Mouse (Mus musculus) midbrain, postnatal 0 days (tissue): Measurements from ENCODE around the gene Rprd2. TPM values are rescaled to one million over a fixed set of nuclear protein-coding genes. Genes with fewer than 3 reads are reported as not detected.

Source experiments
- ATAC-seq: fragments of 200-750 bp; cut with Nextera tagmentation; 2 replicates; pipeline ENCODE4 v1.8.0; 2017; ENCODE audit warnings: moderate number of reproducible peaks, mild to moderate bottlenecking, moderate TSS enrichment, moderate library complexity; ENCODE audit not compliant: low FRiP score
- DNase-seq: peaks from one replicate; pipeline ENCODE4 v3.0.0-alpha.2; 2015; ENCODE audit warnings: low spot score
- H3K27ac ChIP-seq: fragments of 300-500 bp; sonication (generic); 2 replicates; pipeline ENCODE4 v1.5.1; 2014; ENCODE audit warnings: low read depth, mild to moderate bottlenecking, low read length, mixed read lengths
- H3K27me3 ChIP-seq: fragments of 300-500 bp; sonication (generic); 2 replicates; pipeline ENCODE4 v1.6.1; 2014; ENCODE audit warnings: low read length, control low read depth, mixed read lengths; ENCODE audit not compliant: insufficient read depth
- H3K36me3 ChIP-seq: fragments of 300-500 bp; sonication (generic); 2 replicates; pipeline ENCODE4 v1.6.1; 2014; ENCODE audit warnings: low read length, control low read depth, mixed read lengths; ENCODE audit not compliant: insufficient read depth
- H3K4me1 ChIP-seq: fragments of 300-500 bp; sonication (generic); 2 replicates; pipeline ENCODE4 v1.6.1; 2014; ENCODE audit warnings: mild to moderate bottlenecking, control low read depth, antibody characterized with exemption, low read length, mixed read lengths; ENCODE audit not compliant: insufficient read depth
- H3K4me2 ChIP-seq: fragments of 300-500 bp; sonication (generic); 2 replicates; pipeline ENCODE4 v1.6.1; 2014; ENCODE audit warnings: low read depth, mild to moderate bottlenecking, low read length, mixed read lengths; ENCODE audit not compliant: poor library complexity, severe bottlenecking
- H3K4me3 ChIP-seq: fragments of 300-500 bp; sonication (generic); 2 replicates; pipeline ENCODE4 v1.5.1; 2014; ENCODE audit warnings: low read depth, mild to moderate bottlenecking, low read length, moderate library complexity
- H3K9ac ChIP-seq: fragments of 300-500 bp; sonication (generic); replicated peaks from 2 replicates; pipeline ENCODE4 v1.6.1; 2014; ENCODE audit warnings: mild to moderate bottlenecking, low read length, moderate library complexity, mixed read lengths; ENCODE audit not compliant: poor library complexity, severe bottlenecking
- H3K9me3 ChIP-seq: fragments of 300-500 bp; sonication (generic); 2 replicates; pipeline ENCODE4 v1.6.1; 2016; ENCODE audit warnings: low read length, control low read depth
- CTCF ChIP-seq: IDR thresholded peaks from 2 replicates; pipeline ENCODE4 v1.5.1; 2016; ENCODE audit warnings: antibody characterized with exemption, mild to moderate bottlenecking
- WGBS: fragments of 180-500 bp; shearing (Covaris S2); extraction: QIAGEN DNeasy Blood & Tissue Kit; methylation state at CpG from one replicate; pipeline ENCODE4 v1.1.7; 2014; 5-methylcytosine and 5-hydroxymethylcytosine counted together
- polyA plus RNA-seq: library from polyadenylated mRNA; unstranded; fragments of >200 nt; fragmentation: Nextera tagmentation; extraction: Ambion mirVana; gene quantifications from 2 replicates; pipeline ENCODE4 v1.2.1, GENCODE M21; 2015
- total RNA-seq: library from RNA; depleted of rRNA; stranded (reverse); fragments of >200 nt; gene quantifications from 2 replicates; pipeline ENCODE4 v1.2.3, GENCODE M21; 2014

Rprd2 gene
- total and polyA plus RNA-seq, 2 experiments from 2014 or later = 23.6 to 28.8 TPM

GRCm38 (mm10) chr3:95732297-95732696, 86.4 kb downstream of the Rprd2 start:
- no peaks in the 10 kb centered on the region for H3K27me3 ChIP-seq
- WGBS = 92% methylated on average over 9 of the region's 9 CpGs
- no peak overlapping the region for H3K4me3 ChIP-seq
- DNase-seq (no peak), ATAC-seq (no peak)
- peaks cover 21% of the 10 kb centered on the region; the same call in 1 of the 2 replicates for H3K36me3 ChIP-seq
- no peak overlapping the region for H3K9ac ChIP-seq
- H3K4me2 ChIP-seq = no peak overlapping the region
- TF ChIP-seq CTCF = no peak
- no peaks in the 10 kb centered on the region for H3K9me3 ChIP-seq
- no peaks in the 10 kb centered on the region for H3K4me1 ChIP-seq
- no peak overlapping the region for H3K27ac ChIP-seq

- no peaks in the 10 kb centered on the region for H3K27me3 ChIP-seq
- H3K4me3 ChIP-seq = no peak overlapping the region
- peak; percentile 43 for TF ChIP-seq CTCF
- no peak for DNase-seq
- no peak overlapping the region for H3K4me2 ChIP-seq
- H3K9ac ChIP-seq = no peak overlapping the region
- H3K27ac ChIP-seq = no peak overlapping the region
- H3K4me1 ChIP-seq = no peaks in the 10 kb centered on the region
- peaks cover 17% of the 10 kb centered on the region; the same call in 1 of the 2 replicates for H3K36me3 ChIP-seq
- 86% methylated on average over 4 of the region's 4 CpGs for WGBS
- no peak for ATAC-seq
- no peaks in the 10 kb centered on the region for H3K9me3 ChIP-seq
These were observed 86.9 kb downstream of the Rprd2 start for GRCm38 (mm10) chr3:95731802-95732201.

DNA sequence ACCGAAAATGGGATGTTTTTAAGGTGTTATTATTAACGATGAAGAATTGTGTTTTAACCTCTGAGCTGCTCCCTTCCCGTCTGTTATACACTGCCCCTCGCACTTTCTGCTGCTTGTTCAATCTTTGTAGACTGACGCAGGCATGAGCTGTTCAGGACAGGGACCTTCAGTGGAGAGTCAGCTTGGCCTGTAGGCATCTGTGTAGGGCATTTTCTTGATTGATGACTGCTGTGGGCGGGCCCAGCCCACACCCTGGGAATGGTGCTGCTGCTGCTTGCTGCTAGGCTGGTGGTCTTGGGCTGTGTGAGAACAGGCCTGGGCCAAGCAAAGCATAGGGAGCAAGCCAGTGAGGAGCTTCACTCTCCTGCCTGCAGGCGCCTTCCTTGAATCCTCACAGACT, 88.2 kb downstream of the Rprd2 start:
- H3K9ac ChIP-seq = no peak overlapping the region
- no peak overlapping the region for H3K27ac ChIP-seq
- TF ChIP-seq CTCF = no peak

DNA sequence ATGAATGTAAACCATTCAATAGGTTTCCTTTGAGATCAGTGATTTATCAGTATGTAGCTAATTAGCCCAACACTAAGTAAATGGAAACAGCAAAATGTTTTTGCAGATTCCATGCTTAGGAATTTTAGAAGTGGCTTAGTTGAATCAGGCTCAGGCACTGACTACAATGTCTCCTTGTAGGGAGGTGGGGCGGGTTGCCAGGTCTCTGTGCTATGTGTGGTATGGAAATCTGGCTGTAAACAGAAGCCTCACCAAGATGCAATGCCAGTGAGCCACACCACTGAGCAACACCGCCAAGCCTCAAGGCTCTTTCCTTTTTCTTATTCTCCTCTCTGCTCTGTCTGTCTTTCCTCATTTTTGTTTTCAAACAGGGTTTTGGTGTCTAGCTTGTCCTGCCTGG, 89.8 kb downstream of the Rprd2 start:
- no peak for TF ChIP-seq CTCF
- Histone ChIP-seq H3K4me1 (no peaks in the 10 kb centered on the region), H3K27ac (no peak overlapping the region), H3K36me3 (no peaks in the 10 kb centered on the region; the same call in 1 of the 2 replicates), H3K4me3 (no peak overlapping the region), H3K4me2 (no peak overlapping the region), H3K9ac (no peak overlapping the region), H3K27me3 (no peaks in the 10 kb centered on the region), H3K9me3 (no peaks in the 10 kb centered on the region)
- no peak for ATAC-seq
- 87% methylated on average over 2 of the region's 2 CpGs for WGBS
- DNase-seq = no peak

More for the DNA sequence above, 88.2 kb downstream of the Rprd2 start:
- Histone ChIP-seq H3K4me1 (no peaks in the 10 kb centered on the region), H3K4me3 (no peak overlapping the region), H3K27me3 (no peaks in the 10 kb centered on the region), H3K9me3 (no peaks in the 10 kb centered on the region), H3K36me3 (peaks cover 4% of the 10 kb centered on the region; the same call in 1 of the 2 replicates), H3K4me2 (no peak overlapping the region)
- DNase-seq (no peak), ATAC-seq (no peak)
- WGBS = 91% methylated on average over 7 of the region's 7 CpGs

- Histone ChIP-seq H3K4me2 (no peak overlapping the region), H3K4me1 (no peaks in the 10 kb centered on the region), H3K27me3 (no peaks in the 10 kb centered on the region), H3K36me3 (no peaks in the 10 kb centered on the region), H3K9ac (no peak overlapping the region), H3K4me3 (no peak overlapping the region), H3K27ac (no peak overlapping the region), H3K9me3 (no peaks in the 10 kb centered on the region)
- DNase-seq (no peak), ATAC-seq (no peak)
- no peak for TF ChIP-seq CTCF
- 76% methylated on average over 7 of the region's 7 CpGs for WGBS
These were observed 91.8 kb downstream of the Rprd2 start for GRCm38 (mm10) chr3:95726696-95727358.

GRCm38 (mm10) chr3:95725863-95726262, 92.8 kb downstream of the Rprd2 start:
- no peak overlapping the region for H3K4me2 ChIP-seq
- WGBS = 85% methylated on average over 7 of the region's 7 CpGs
- DNase-seq (no peak), ATAC-seq (no peak)
- no peak overlapping the region for H3K4me3 ChIP-seq
- no peaks in the 10 kb centered on the region for H3K36me3 ChIP-seq
- H3K9ac ChIP-seq = no peak overlapping the region
- H3K27me3 ChIP-seq = no peaks in the 10 kb centered on the region
- no peaks in the 10 kb centered on the region for H3K9me3 ChIP-seq
- no peak overlapping the region for H3K27ac ChIP-seq
- TF ChIP-seq CTCF = no peak
- H3K4me1 ChIP-seq = no peaks in the 10 kb centered on the region
